Mouse (Mus musculus) CH12.LX (cell line): ENCODE results near the gene Foxo6. TPM values are rescaled to one million over a fixed set of nuclear protein-coding genes. Genes with fewer than 3 reads are reported as not detected.

ENCODE experiments used
- DNase-seq: peaks from one replicate; pipeline ENCODE4 v3.0.0-alpha.2; 2013; ENCODE audit errors: extremely low read depth
- H3K27ac ChIP-seq: 2 replicates; pipeline ENCODE4 v1.5.1; 2012; ENCODE audit warnings: low read depth, mild to moderate bottlenecking, control low read depth, moderate library complexity; ENCODE audit not compliant: insufficient read depth
- H3K27me3 ChIP-seq: replicated peaks from 2 replicates; pipeline ENCODE3; 2012; ENCODE audit warnings: inconsistent platforms
- H3K36me3 ChIP-seq, 2 experiments: replicated peaks in 1 of 2; 2 replicates each; pipeline versions ENCODE3 to v1.6.1; 2012; ENCODE audit warnings: inconsistent platforms in 1 of 2, low read length in 1 of 2, mild to moderate bottlenecking in 1 of 2, mixed read lengths in 1 of 2, moderate library complexity in 1 of 2; ENCODE audit not compliant: control insufficient read depth in 1 of 2, insufficient read depth in 1 of 2
- H3K4me1 ChIP-seq, 2 experiments: 2 replicates each; pipeline ENCODE4 v1.6.1; 2012; ENCODE audit warnings: inconsistent platforms in 1 of 2, moderate library complexity in 1 of 2; ENCODE audit not compliant: insufficient read depth in 2 of 2, control insufficient read depth in 1 of 2
- H3K4me2 ChIP-seq: 2 replicates; pipeline ENCODE4 v1.6.1; 2012; ENCODE audit warnings: low read depth, mild to moderate bottlenecking, control low read depth; ENCODE audit not compliant: poor library complexity, insufficient read depth, severe bottlenecking
- H3K4me3 ChIP-seq, 3 experiments: fragments of 150-350 bp in 1 of 3; sonication (generic) in 1 of 3; replicated peaks in 1 of 3; 2 replicates each; pipeline versions ENCODE3 to v1.5.1; 2011 to 2012; ENCODE audit warnings: low read depth in 2 of 3, low read length in 2 of 3, mild to moderate bottlenecking in 2 of 3, moderate library complexity in 2 of 3, control low read depth in 1 of 3, improper control_type of control experiment in 1 of 3, inconsistent platforms in 1 of 3, mixed read lengths in 1 of 3; ENCODE audit not compliant: poor library complexity in 1 of 3
- H3K79me2 ChIP-seq: replicated peaks from 2 replicates; pipeline ENCODE4 v1.6.1; 2012; ENCODE audit warnings: mild to moderate bottlenecking, moderate library complexity; ENCODE audit not compliant: control insufficient read depth, poor library complexity, insufficient read depth, severe bottlenecking; ENCODE audit errors: extremely low read depth
- H3K9ac ChIP-seq: 2 replicates; pipeline ENCODE4 v1.6.1; 2012; ENCODE audit warnings: low read depth, mild to moderate bottlenecking, control low read depth, moderate library complexity; ENCODE audit not compliant: insufficient read depth
- H3K9me3 ChIP-seq: replicated peaks from 2 replicates; pipeline ENCODE3; 2012; ENCODE audit warnings: low read length, inconsistent platforms, mixed read lengths
- CHD1 ChIP-seq: IDR thresholded peaks from 2 replicates; pipeline ENCODE4 v1.6.1; 2012; ENCODE audit warnings: low read depth, low read length, improper control_type of control experiment, inconsistent platforms
- CTCF ChIP-seq, 2 experiments: IDR thresholded peaks in 1 of 2; conservative IDR thresholded peaks in 1 of 2; 2 replicates each; pipeline ENCODE4 v1.5.1; 2011 to 2012; ENCODE audit warnings: low read depth in 2 of 2, low read length in 2 of 2, improper control_type of control experiment in 1 of 2, inconsistent platforms in 1 of 2, mild to moderate bottlenecking in 1 of 2, moderate library complexity in 1 of 2
- EP300 ChIP-seq: IDR thresholded peaks from 2 replicates; pipeline ENCODE4 v1.6.1; 2011; ENCODE audit warnings: low read length, improper control_type of control experiment
- ETS1 ChIP-seq: conservative IDR thresholded peaks from 2 replicates; pipeline ENCODE4 v1.6.1; 2012; ENCODE audit warnings: low read depth, mild to moderate bottlenecking, inconsistent platforms, low read length, improper control_type of control experiment, moderate library complexity
- GABPA ChIP-seq: IDR thresholded peaks from 2 replicates; pipeline ENCODE4 v1.6.1; 2012; ENCODE audit warnings: low read depth, low read length, improper control_type of control experiment, inconsistent platforms; ENCODE audit not compliant: insufficient replicate concordance
- IRF4 ChIP-seq: IDR thresholded peaks from 2 replicates; pipeline ENCODE4 v1.6.1; 2014; ENCODE audit warnings: low read depth, mild to moderate bottlenecking, inconsistent platforms, low read length, improper control_type of control experiment
- JUND ChIP-seq: conservative IDR thresholded peaks from 2 replicates; pipeline ENCODE4 v1.6.1; 2011; ENCODE audit warnings: low read depth, low read length, improper control_type of control experiment
- KAT2A ChIP-seq: IDR thresholded peaks from 2 replicates; pipeline ENCODE4 v1.6.1; 2012; ENCODE audit warnings: low read length, improper control_type of control experiment, inconsistent platforms; ENCODE audit not compliant: insufficient replicate concordance
- MAX ChIP-seq: IDR thresholded peaks from 2 replicates; pipeline ENCODE4 v1.6.1; 2011; ENCODE audit warnings: low read length, improper control_type of control experiment
- MXI1 ChIP-seq: IDR thresholded peaks from 2 replicates; pipeline ENCODE4 v1.6.1; 2011; ENCODE audit warnings: mild to moderate bottlenecking, low read depth, low read length, improper control_type of control experiment
- MYC ChIP-seq: IDR thresholded peaks from 2 replicates; pipeline ENCODE4 v1.6.1; 2011; ENCODE audit warnings: low read depth, mild to moderate bottlenecking, improper control_type of control experiment, low read length
- NELFE ChIP-seq: IDR thresholded peaks from 2 replicates; pipeline ENCODE4 v1.6.1; 2011; ENCODE audit warnings: low read depth, low read length, improper control_type of control experiment
- NRF1 ChIP-seq: IDR thresholded peaks from 2 replicates; pipeline ENCODE4 v1.6.1; 2014; ENCODE audit warnings: low read depth, mild to moderate bottlenecking, inconsistent platforms, low read length, improper control_type of control experiment, moderate library complexity
- PAX5 ChIP-seq: IDR thresholded peaks from 2 replicates; pipeline ENCODE4 v1.6.1; 2012; ENCODE audit warnings: low read length, inconsistent platforms, mixed read lengths
- POLR2AphosphoS2 ChIP-seq: IDR thresholded peaks from 2 replicates; pipeline ENCODE4 v1.6.1; 2011; ENCODE audit warnings: low read depth, low read length, improper control_type of control experiment
- RCOR1 ChIP-seq: conservative IDR thresholded peaks from 2 replicates; pipeline ENCODE4 v1.6.1; 2012; ENCODE audit warnings: low read depth, mild to moderate bottlenecking, inconsistent platforms, low read length, improper control_type of control experiment
- SIN3A ChIP-seq: IDR thresholded peaks from 2 replicates; pipeline ENCODE4 v1.6.1; 2012; ENCODE audit warnings: low read length, improper control_type of control experiment, inconsistent platforms
- SMC3 ChIP-seq: IDR thresholded peaks from 2 replicates; pipeline ENCODE4 v1.6.1; 2011; ENCODE audit warnings: low read depth, low read length, improper control_type of control experiment
- USF2 ChIP-seq: conservative IDR thresholded peaks from 2 replicates; pipeline ENCODE4 v1.6.1; 2011; ENCODE audit warnings: low read depth, low read length, improper control_type of control experiment
- ZKSCAN1 ChIP-seq: IDR thresholded peaks from 2 replicates; pipeline ENCODE4 v1.6.1; 2012; ENCODE audit warnings: low read depth, inconsistent platforms, low read length, improper control_type of control experiment, borderline replicate concordance
- ZNF384 ChIP-seq: IDR thresholded peaks from 2 replicates; pipeline ENCODE4 v1.6.1; 2012; ENCODE audit warnings: low read depth, low read length, improper control_type of control experiment, inconsistent platforms
- dilution Hi-C: fragments of 300-500 bp; cut with MboI; formaldehyde crosslinking; loops from 2 replicates; pipeline ENCODE4 v1.14.3; 2020; ENCODE audit warnings: low sequenced_read_pairs; ENCODE audit not compliant: extremely low pct_unique_long_range_greater_than_20kb, extremely low pct_ligation_motif_present
- in situ Hi-C: fragments of 300-500 bp; cut with MboI; formaldehyde crosslinking; loops from 3 replicates; pipeline ENCODE4 v1.14.3; 2019; ENCODE audit warnings: low sequenced_read_pairs, low pct_ligation_motif_present, low pct_unique_long_range_greater_than_20kb, mixed read lengths
- polyA plus RNA-seq: library from polyadenylated mRNA; unstranded; fragments of >175 nt; gene quantifications from 2 replicates; pipeline ENCODE4 v1.2.1, GENCODE M21; 2012; ENCODE audit warnings: low read depth; ENCODE audit not compliant: insufficient read length
- total RNA-seq, 2 experiments: library from RNA; depleted of rRNA; stranded (reverse); fragments of 300-350 nt in 1 of 2; fragments of >200 nt in 1 of 2; gene quantifications; 2 replicates each; pipeline ENCODE4 v1.2.3; 2012 to 2014

Gene Foxo6
- total and polyA plus RNA-seq, 3 experiments = not detected

DNA sequence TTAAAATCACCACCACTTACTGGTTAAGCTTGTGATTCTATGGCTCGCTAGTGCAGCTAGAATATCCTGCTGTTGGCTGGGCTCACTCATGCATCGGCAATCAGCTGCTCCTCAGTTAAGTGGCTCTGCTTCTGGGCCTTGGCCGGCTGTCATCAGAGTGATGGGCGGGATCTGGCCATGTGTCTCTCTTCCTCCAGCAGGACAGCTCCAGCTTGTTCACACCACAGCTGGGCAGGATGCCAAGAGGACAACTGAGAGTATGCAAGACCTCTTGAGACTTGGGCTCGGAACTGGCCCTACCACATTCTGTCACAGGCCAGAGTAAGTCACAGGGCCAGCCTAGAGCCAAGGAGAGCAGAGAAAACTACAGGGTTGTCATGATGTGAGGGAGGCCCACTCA lies 39.7 kb downstream of the Foxo6 start:
- DNase-seq = no peak
- Histone ChIP-seq H3K27ac (no peak overlapping the region), H3K79me2 (no peaks in the 10 kb centered on the region), H3K27me3 (peaks cover 91% of the 10 kb centered on the region), H3K9ac (no peak overlapping the region), H3K4me3 (no peak overlapping the region), H3K4me2 (no peak overlapping the region), H3K4me1 (peaks cover 0 to 5% of the 10 kb centered on the region in 2 experiments; a peak in 1 of 4 replicates), H3K36me3 (no peaks in the 10 kb centered on the region), H3K9me3 (peaks cover 8% of the 10 kb centered on the region)
- in situ Hi-C loops = loop anchor here (25.0 kb wide), 1 partner anchor 265 kb away; no protein-coding TSS in a partner anchor
- dilution Hi-C loops = no loop called here
- TF ChIP-seq ZNF384 = no peak
- TF ChIP-seq ETS1 = no peak
- TF ChIP-seq SMC3 = no peak
- no peak for TF ChIP-seq NRF1

DNA sequence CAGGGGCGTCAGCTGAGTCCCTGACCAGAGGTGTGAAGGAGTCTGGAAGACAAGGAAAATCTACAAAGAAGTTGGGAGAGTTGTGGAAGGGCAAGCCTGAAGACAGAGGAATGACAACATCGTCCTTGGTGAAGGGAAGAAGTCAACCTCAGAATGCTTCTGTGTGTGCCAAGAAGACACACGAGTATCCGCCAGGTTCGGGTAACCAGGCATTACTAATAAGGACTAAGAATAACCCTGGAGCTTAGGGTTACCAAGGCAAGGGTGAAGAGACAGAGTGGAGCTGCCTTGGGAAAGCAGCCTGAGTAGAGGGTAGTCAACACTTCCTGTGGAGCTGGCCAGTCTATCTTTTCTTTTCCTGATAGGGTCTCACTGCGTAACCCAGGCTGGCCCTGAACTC lies 41.1 kb downstream of the Foxo6 start:
- Histone ChIP-seq H3K27ac (no peak overlapping the region), H3K27me3 (peaks cover 91% of the 10 kb centered on the region), H3K9me3 (peaks cover 8% of the 10 kb centered on the region)
- TF ChIP-seq EP300 (no peak), RCOR1 (no peak)
- TF ChIP-seq, all 38 proteins: peak for 0
- Histone ChIP-seq H3K9ac (no peak overlapping the region), H3K4me3 (no peak overlapping the region), H3K79me2 (no peaks in the 10 kb centered on the region), H3K4me1 (no peaks in the 10 kb centered on the region), H3K4me2 (no peak overlapping the region), H3K36me3 (no peaks in the 10 kb centered on the region)
- dilution Hi-C loops = no loop called here
- in situ Hi-C loops = loop anchor here (25.0 kb wide), 1 partner anchor 266 kb away; no protein-coding TSS in a partner anchor
- DNase-seq = no peak

DNA sequence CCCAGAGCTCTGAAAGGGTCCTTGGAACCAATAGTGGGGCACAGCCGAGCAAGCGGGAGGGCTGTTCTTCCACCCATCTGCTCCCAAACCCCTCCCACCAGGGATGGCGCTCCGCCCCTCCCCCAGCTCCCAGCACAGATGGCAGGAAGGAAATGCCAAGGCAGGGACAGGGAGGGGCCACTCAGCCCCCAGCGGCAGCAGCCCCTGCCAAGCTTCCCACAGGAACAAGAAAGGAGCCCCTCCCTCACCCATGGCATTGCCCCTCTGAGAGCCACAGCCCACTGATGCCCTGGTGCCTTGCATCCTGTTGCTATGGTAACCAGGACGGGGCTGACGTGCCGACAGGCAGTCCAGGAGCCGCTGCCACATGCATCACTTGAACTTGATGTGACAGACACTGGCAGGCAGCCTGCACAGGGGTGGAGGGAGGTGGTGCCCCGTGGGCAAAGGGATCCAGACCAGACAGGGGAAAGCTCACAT lies 44.3 kb downstream of the Foxo6 start:
- in situ Hi-C loops = loop anchor here (25.0 kb wide), 1 partner anchor 269 kb away; no protein-coding TSS in a partner anchor
- H3K9me3 ChIP-seq = peaks cover 8% of the 10 kb centered on the region

More for the DNA sequence above, 44.3 kb downstream of the Foxo6 start:
- no peak overlapping the region for H3K4me2 ChIP-seq
- peaks cover 90% of the 10 kb centered on the region for H3K27me3 ChIP-seq
- H3K36me3 ChIP-seq = no peaks in the 10 kb centered on the region
- H3K79me2 ChIP-seq = no peaks in the 10 kb centered on the region
- no peaks in the 10 kb centered on the region for H3K4me1 ChIP-seq
- dilution Hi-C loops = no loop called here
- H3K9ac ChIP-seq = no peak overlapping the region
- DNase-seq = no peak
- H3K27ac ChIP-seq = no peak overlapping the region
- TF ChIP-seq PAX5 = no peak
- no peak for TF ChIP-seq ZKSCAN1
- no peak for TF ChIP-seq SMC3
- TF ChIP-seq MYC = no peak
- no peak for TF ChIP-seq MXI1
- TF ChIP-seq IRF4 = no peak
- no peak for TF ChIP-seq NRF1
- TF ChIP-seq CTCF (conservative IDR thresholded peaks at IDR 0.05 in 1 of 2, IDR thresholded peaks at IDR 0.05 in 1 of 2; ENCODE audit: low read depth in 2 of 2, low read length in 2 of 2) = no peak
- TF ChIP-seq CHD1 = no peak
- TF ChIP-seq NELFE = no peak
- no peak for TF ChIP-seq EP300
- TF ChIP-seq SIN3A = no peak
- TF ChIP-seq JUND = no peak
- no peak for TF ChIP-seq USF2
- TF ChIP-seq ETS1 = no peak
- no peak for TF ChIP-seq POLR2AphosphoS2
- TF ChIP-seq ZNF384 = no peak
- no peak for TF ChIP-seq GABPA
- no peak for TF ChIP-seq KAT2A
- TF ChIP-seq MAX = no peak
- H3K4me3 ChIP-seq = no peak overlapping the region
